8 mouse cellular contexts compared by ENCODE assay signal in the genomic region with DNA sequence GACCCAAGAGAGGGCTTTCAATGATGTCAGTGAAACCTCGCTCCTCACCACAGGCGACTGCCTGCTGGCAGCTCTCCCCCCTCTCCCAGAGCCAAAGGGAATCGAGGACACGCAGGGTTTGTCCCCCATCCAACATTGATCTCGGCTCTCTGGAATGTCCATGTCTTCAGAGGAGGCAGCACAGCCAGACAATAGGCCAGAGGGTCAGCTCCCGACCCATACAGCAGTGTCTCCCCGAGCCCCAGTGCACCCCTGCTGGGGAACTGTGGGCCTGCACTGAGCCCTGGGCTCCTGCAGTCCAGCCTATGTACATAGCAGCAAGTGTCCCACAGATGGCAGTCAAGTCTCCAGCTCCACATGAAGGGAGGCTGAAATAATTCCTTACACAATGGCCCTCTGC. TPM values are rescaled to one million over a fixed set of nuclear protein-coding genes. Genes with fewer than 3 reads are reported as not detected.
A peak's percentile ranks its signal among the peaks of the same experiment; 100 is the strongest.
DNase-seq lines count a peak whose midpoint lies in the region; ATAC-seq and TF ChIP-seq lines count a peak whose summit lies in the region.

No protein-coding gene starts in this region.

- no peaks in the 10 kb centered on the region for H3K36me3 ChIP-seq in heart, embryonic 12.5 days
- H3K36me3 ChIP-seq in kidney, embryonic 15.5 days: no peaks in the 10 kb centered on the region
- no peaks in the 10 kb centered on the region for H3K36me3 ChIP-seq in liver, embryonic 13.5 days
- 0 out of 2 replicates have a peak, but pooled peaks cover under 1% of the 10 kb centered on the region for H3K36me3 ChIP-seq in neural tube, embryonic 12.5 days
- no peaks in the 10 kb centered on the region for H3K36me3 ChIP-seq in stomach, postnatal 0 days (ENCODE audit: control insufficient read depth, insufficient read depth, low read length)

- H3K4me2 ChIP-seq in heart, embryonic 12.5 days: no peak overlapping the region
- no peak overlapping the region for H3K4me2 ChIP-seq in kidney, embryonic 15.5 days
- H3K4me2 ChIP-seq in liver, embryonic 13.5 days: no peak overlapping the region
- no peak overlapping the region for H3K4me2 ChIP-seq in neural tube, embryonic 12.5 days (replicated peaks)
- no peak overlapping the region for H3K4me2 ChIP-seq in stomach, postnatal 0 days (replicated peaks; ENCODE audit: low read depth)

- no peaks in the 10 kb centered on the region for H3K27me3 ChIP-seq in heart, embryonic 12.5 days (replicated peaks)
- no peaks in the 10 kb centered on the region for H3K27me3 ChIP-seq in kidney, embryonic 15.5 days
- H3K27me3 ChIP-seq in liver, embryonic 13.5 days: no peaks in the 10 kb centered on the region
- H3K27me3 ChIP-seq in neural tube, embryonic 12.5 days (replicated peaks): no peaks in the 10 kb centered on the region
- no peaks in the 10 kb centered on the region for H3K27me3 ChIP-seq in stomach, postnatal 0 days (ENCODE audit: control insufficient read depth, insufficient read depth, low read length)

- no peak overlapping the region for H3K9ac ChIP-seq in heart, embryonic 12.5 days
- H3K9ac ChIP-seq in kidney, embryonic 15.5 days: no peak overlapping the region
- no peak overlapping the region for H3K9ac ChIP-seq in liver, embryonic 13.5 days
- H3K9ac ChIP-seq in neural tube, embryonic 12.5 days: no peak overlapping the region
- no peak overlapping the region for H3K9ac ChIP-seq in stomach, postnatal 0 days (ENCODE audit: low read length)

- H3K9me3 ChIP-seq in heart, embryonic 12.5 days (replicated peaks): no peaks in the 10 kb centered on the region
- H3K9me3 ChIP-seq in kidney, embryonic 15.5 days (replicated peaks): no peaks in the 10 kb centered on the region
- H3K9me3 ChIP-seq in liver, embryonic 13.5 days (replicated peaks): no peaks in the 10 kb centered on the region
- no peaks in the 10 kb centered on the region for H3K9me3 ChIP-seq in neural tube, embryonic 12.5 days
- no peaks in the 10 kb centered on the region for H3K9me3 ChIP-seq in stomach, postnatal 0 days (ENCODE audit: control insufficient read depth, low read length)

- WGBS in heart, embryonic 12.5 days: 25% methylated on average over 7 of the region's 7 CpGs
- 37% methylated on average over 7 of the region's 7 CpGs for WGBS in kidney, embryonic 15.5 days
- 35% methylated on average over 7 of the region's 7 CpGs for WGBS in liver, embryonic 13.5 days (ENCODE audit: insufficient replicate concordance)
- WGBS in neural tube, embryonic 12.5 days: 18% methylated on average over 7 of the region's 7 CpGs
- 27% methylated on average over 7 of the region's 7 CpGs for WGBS in stomach, postnatal 0 days

- TF ChIP-seq CTCF in stomach, postnatal 0 days (IDR thresholded peaks at IDR 0.05; ENCODE audit: low read depth): peak; percentile 96

- H3K4me1 ChIP-seq in heart, embryonic 12.5 days (replicated peaks): peaks cover 64% of the 10 kb centered on the region
- H3K4me1 ChIP-seq in kidney, embryonic 15.5 days: peaks cover 14% of the 10 kb centered on the region
- H3K4me1 ChIP-seq in liver, embryonic 13.5 days (replicated peaks): no peaks in the 10 kb centered on the region
- peaks cover 14% of the 10 kb centered on the region for H3K4me1 ChIP-seq in neural tube, embryonic 12.5 days
- 0 out of 2 replicates have a peak, but pooled peaks cover 3% of the 10 kb centered on the region for H3K4me1 ChIP-seq in stomach, postnatal 0 days (replicated peaks; ENCODE audit: control insufficient read depth, insufficient read depth)

- peak; percentile 77 for DNase-seq in 416B (ENCODE audit: low read depth)
- DNase-seq in brain, adult 2 months (ENCODE audit: low read depth, low spot score): peak; percentile 91
- DNase-seq in liver, embryonic 13.5 days: no peak
- DNase-seq in stomach, postnatal 0 days (ENCODE audit: low spot score): peak; percentile 83

- H3K4me3 ChIP-seq in heart, embryonic 12.5 days: no peak overlapping the region
- H3K4me3 ChIP-seq in kidney, embryonic 15.5 days (replicated peaks): no peak overlapping the region
- no peak overlapping the region for H3K4me3 ChIP-seq in liver, embryonic 13.5 days (replicated peaks)
- H3K4me3 ChIP-seq in neural tube, embryonic 12.5 days: no peak overlapping the region
- no peak overlapping the region for H3K4me3 ChIP-seq in stomach, postnatal 0 days (ENCODE audit: low read depth, low read length)

- TF ChIP-seq EP300 in stomach, postnatal 0 days (optimal IDR thresholded peaks at IDR 0.05): no peak

- 0 out of 2 replicates have a peak, but pooled peaks have one; percentile 39 for ATAC-seq in erythroblast, adult 5-6 weeks (replicated peaks; ENCODE audit: low FRiP score, poor library complexity, severe bottlenecking)
- peak; percentile 84 for ATAC-seq in heart, embryonic 12.5 days (ENCODE audit: insufficient number of reproducible peaks, low FRiP score)
- ATAC-seq in kidney, embryonic 15.5 days (replicated peaks; ENCODE audit: low FRiP score): peak; percentile 87
- ATAC-seq in liver, embryonic 13.5 days (ENCODE audit: low read depth): peak; percentile 53
- ATAC-seq in neural tube, embryonic 12.5 days (ENCODE audit: low FRiP score, low read depth): peak; percentile 83; the same call in 1 of the 2 replicates
- ATAC-seq in stomach, postnatal 0 days (ENCODE audit: low FRiP score, low TSS enrichment): peak; percentile 94

- H3K27ac ChIP-seq in heart, embryonic 12.5 days (ENCODE audit: poor library complexity, severe bottlenecking): peak overlapping the region; percentile 70; the same call in 1 of the 2 replicates
- no peak overlapping the region; the same call in 1 of the 2 replicates for H3K27ac ChIP-seq in kidney, embryonic 15.5 days
- H3K27ac ChIP-seq in liver, embryonic 13.5 days: no peak overlapping the region
- H3K27ac ChIP-seq in neural tube, embryonic 12.5 days: no peak overlapping the region
- H3K27ac ChIP-seq in stomach, postnatal 0 days (replicated peaks): peak overlapping the region; percentile 82

RNA-seq across cellular contexts. Expression of a gene that starts 54.8 kb away (rescaled TPM):
- total RNA-seq in erythroblast, adult 5-6 weeks (2015; ENCODE audit: low replicate concordance): 0.58 and 0.63 TPM in 2 replicates
- total RNA-seq in erythroblast, adult 5-6 weeks (2017; ENCODE audit: low replicate concordance): 0.60 and 1.3 TPM in 2 replicates
- polyA plus RNA-seq in heart, embryonic 12.5 days (2016; fragmentation: Nextera tagmentation; extraction: Ambion mirVana): 5.4 and 6.3 TPM in 2 replicates
- 5.5 and 5.9 TPM in 2 replicates for polyA plus RNA-seq in kidney, embryonic 15.5 days (2015; fragmentation: Nextera tagmentation; extraction: Ambion mirVana)
- polyA plus RNA-seq in liver, embryonic 13.5 days (2015; fragmentation: Nextera tagmentation; extraction: Ambion mirVana): 0.63 TPM in 2 replicates
- 25.9 and 27.6 TPM in 2 replicates for polyA plus RNA-seq in neural tube, embryonic 12.5 days (2016; fragmentation: Nextera tagmentation; extraction: Ambion mirVana)
- polyA plus RNA-seq in stomach, postnatal 0 days (2015; fragmentation: Nextera tagmentation; extraction: Ambion mirVana): 2.1 and 2.2 TPM in 2 replicates

Comparison
In these comparisons a context has a peak if more than half of its experiments do, and no peak if none do; other contexts are left out.
1. ATAC-seq: peak in every context shown above with its lines; median percentile 94 in stomach, postnatal 0 days; 87 in kidney, embryonic 15.5 days; 84 in heart, embryonic 12.5 days; 83 in neural tube, embryonic 12.5 days; 53 in liver, embryonic 13.5 days; 39 in erythroblast, adult 5-6 weeks.
2. H3K27ac ChIP-seq: peak in heart, embryonic 12.5 days (single experiment) and stomach, postnatal 0 days (single experiment); none in kidney, embryonic 15.5 days (single experiment), liver, embryonic 13.5 days (single experiment) and neural tube, embryonic 12.5 days (single experiment).